Mouse (Mus musculus): ENCODE data around the gene Blvrb. TPM values are rescaled to one million over a fixed set of nuclear protein-coding genes. Genes with fewer than 3 reads are reported as not detected.

Gene Blvrb
- total and polyA plus RNA-seq, 2 experiments from 2014 or later, result 33.3 to 59.7 TPM

- no peak for DNase-seq (ENCODE audit: low spot score)
- Histone ChIP-seq H3K4me2 (ENCODE audit: low read depth, low read length) (no peak overlapping the region), H3K9me3 (replicated peaks; ENCODE audit: control insufficient read depth, low read length) (no peaks in the 10 kb centered on the region), H3K27ac (ENCODE audit: low read depth) (no peak overlapping the region), H3K36me3 (replicated peaks; ENCODE audit: control insufficient read depth, insufficient read depth, low read length) (no peaks in the 10 kb centered on the region), H3K27me3 (ENCODE audit: control insufficient read depth, insufficient read depth, low read length) (no peaks in the 10 kb centered on the region), H3K4me1 (ENCODE audit: control insufficient read depth, insufficient read depth) (no peaks in the 10 kb centered on the region), H3K9ac (replicated peaks; ENCODE audit: low read depth, low read length) (no peak overlapping the region), H3K4me3 (ENCODE audit: low read depth, low read length) (no peak overlapping the region)
- TF ChIP-seq CTCF (IDR thresholded peaks at IDR 0.05; ENCODE audit: low read depth), result no peak
- WGBS, result 46% methylated on average over 5 of the region's 5 CpGs
- no peak for ATAC-seq (ENCODE audit: insufficient read depth, low read depth)
Observed at GRCm38 (mm10) chr7:27459640-27460039, 11.9 kb downstream of the Blvrb start.

- DNase-seq (ENCODE audit: low spot score) (no peak), ATAC-seq (ENCODE audit: insufficient read depth, low read depth) (no peak)
- H3K36me3 ChIP-seq (replicated peaks; ENCODE audit: control insufficient read depth, insufficient read depth, low read length), result no peaks in the 10 kb centered on the region
- H3K4me3 ChIP-seq (ENCODE audit: low read depth, low read length), result no peak overlapping the region
- H3K27me3 ChIP-seq (ENCODE audit: control insufficient read depth, insufficient read depth, low read length), result no peaks in the 10 kb centered on the region
- no peaks in the 10 kb centered on the region for H3K4me1 ChIP-seq (ENCODE audit: control insufficient read depth, insufficient read depth)
- no peaks in the 10 kb centered on the region for H3K9me3 ChIP-seq (replicated peaks; ENCODE audit: control insufficient read depth, low read length)
- no peak overlapping the region for H3K27ac ChIP-seq (ENCODE audit: low read depth)
- H3K4me2 ChIP-seq (ENCODE audit: low read depth, low read length), result no peak overlapping the region
- no peak overlapping the region for H3K9ac ChIP-seq (replicated peaks; ENCODE audit: low read depth, low read length)
- WGBS, result 75% methylated on average over 6 of the region's 6 CpGs
- no peak for TF ChIP-seq EP300 (IDR thresholded peaks at IDR 0.05; ENCODE audit: low read depth)
- no peak for TF ChIP-seq CTCF (IDR thresholded peaks at IDR 0.05; ENCODE audit: low read depth)
Observed at GRCm38 (mm10) chr7:27460477-27460876, 12.7 kb downstream of the Blvrb start.

- no peak for DNase-seq (ENCODE audit: low spot score)
Observed at GRCm38 (mm10) chr7:27467648-27468047, 19.9 kb downstream of the Blvrb start.

GRCm38 (mm10) chr7:27471390-27472120 is 23.8 kb downstream of the Blvrb start:
- Histone ChIP-seq H3K4me3 (ENCODE audit: low read depth, low read length) (no peak overlapping the region), H3K27ac (ENCODE audit: low read depth) (no peak overlapping the region), H3K9me3 (replicated peaks; ENCODE audit: control insufficient read depth, low read length) (no peaks in the 10 kb centered on the region), H3K4me1 (ENCODE audit: control insufficient read depth, insufficient read depth) (peaks cover 8% of the 10 kb centered on the region; the same call in 1 of the 2 replicates), H3K9ac (replicated peaks; ENCODE audit: low read depth, low read length) (no peak overlapping the region), H3K4me2 (ENCODE audit: low read depth, low read length) (no peak overlapping the region), H3K36me3 (replicated peaks; ENCODE audit: control insufficient read depth, insufficient read depth, low read length) (peaks cover 5% of the 10 kb centered on the region; the same call in 1 of the 2 replicates), H3K27me3 (ENCODE audit: control insufficient read depth, insufficient read depth, low read length) (no peaks in the 10 kb centered on the region)
- no peak for TF ChIP-seq EP300 (IDR thresholded peaks at IDR 0.05; ENCODE audit: low read depth)
- 89% methylated on average over 11 of the region's 11 CpGs for WGBS
- ATAC-seq (ENCODE audit: insufficient read depth, low read depth), result no peak
- no peak for DNase-seq (ENCODE audit: low spot score)

More at GRCm38 (mm10) chr7:27467648-27468047, 19.9 kb downstream of the Blvrb start:
- H3K4me1 ChIP-seq (ENCODE audit: control insufficient read depth, insufficient read depth), result no peaks in the 10 kb centered on the region
- TF ChIP-seq EP300 (IDR thresholded peaks at IDR 0.05; ENCODE audit: low read depth) (no peak), CTCF (IDR thresholded peaks at IDR 0.05; ENCODE audit: low read depth) (no peak)
- no peak overlapping the region for H3K27ac ChIP-seq (ENCODE audit: low read depth)
- no peaks in the 10 kb centered on the region for H3K36me3 ChIP-seq (replicated peaks; ENCODE audit: control insufficient read depth, insufficient read depth, low read length)
- H3K27me3 ChIP-seq (ENCODE audit: control insufficient read depth, insufficient read depth, low read length), result no peaks in the 10 kb centered on the region
- 9% methylated on average over 4 of the region's 4 CpGs for WGBS
- H3K4me3 ChIP-seq (ENCODE audit: low read depth, low read length), result no peak overlapping the region
- H3K9ac ChIP-seq (replicated peaks; ENCODE audit: low read depth, low read length), result no peak overlapping the region
- no peak for ATAC-seq (ENCODE audit: insufficient read depth, low read depth)
- no peak overlapping the region for H3K4me2 ChIP-seq (ENCODE audit: low read depth, low read length)
- H3K9me3 ChIP-seq (replicated peaks; ENCODE audit: control insufficient read depth, low read length), result no peaks in the 10 kb centered on the region

- WGBS, result 18% methylated on average over 7 of the region's 7 CpGs
- peak overlapping the region; percentile 57 for H3K9ac ChIP-seq (replicated peaks; ENCODE audit: low read depth, low read length)
- peak overlapping the region; percentile 75 for H3K27ac ChIP-seq (ENCODE audit: low read depth)
- ATAC-seq (ENCODE audit: insufficient read depth, low read depth) (no peak), DNase-seq (ENCODE audit: low spot score) (no peak)
- H3K27me3 ChIP-seq (ENCODE audit: control insufficient read depth, insufficient read depth, low read length), result no peaks in the 10 kb centered on the region
- peak overlapping the region; percentile 65 for H3K4me3 ChIP-seq (ENCODE audit: low read depth, low read length)
- no peaks in the 10 kb centered on the region for H3K9me3 ChIP-seq (replicated peaks; ENCODE audit: control insufficient read depth, low read length)
- peaks cover 14% of the 10 kb centered on the region for H3K36me3 ChIP-seq (replicated peaks; ENCODE audit: control insufficient read depth, insufficient read depth, low read length)
- peak overlapping the region; percentile 82 for H3K4me2 ChIP-seq (ENCODE audit: low read depth, low read length)
- peaks cover 12% of the 10 kb centered on the region; the same call in 1 of the 2 replicates for H3K4me1 ChIP-seq (ENCODE audit: control insufficient read depth, insufficient read depth)
- TF ChIP-seq CTCF (IDR thresholded peaks at IDR 0.05; ENCODE audit: low read depth) (no peak), EP300 (IDR thresholded peaks at IDR 0.05; ENCODE audit: low read depth) (no peak)
Observed at GRCm38 (mm10) chr7:27472596-27472995, 24.8 kb downstream of the Blvrb start.
